Comparison of ENCODE assay signal across 24 mouse cellular contexts in genomic region chr5:131662657-131663056, GRCm38 (mm10).
DNase-seq lines count a peak whose midpoint lies in the region; ATAC-seq and TF ChIP-seq lines count a peak whose summit lies in the region.
"Had no signal": no experiment of that assay in that cellular context is flagged by ENCODE, and none has a peak within 500 bp of the region (broad histone marks: within the 10 kb centered on the region; RNA-seq: fewer than 3 reads in every experiment).

No protein-coding gene starts in this region.

- no peaks in the 10 kb centered on the region for H3K79me2 ChIP-seq in myocyte (ENCODE audit: control insufficient read depth, insufficient read depth)

- TF ChIP-seq CTCF in cerebellum, adult 2 months (IDR thresholded peaks at IDR 0.05; ENCODE audit: borderline replicate concordance, insufficient read depth, low read depth, low read length) = no peak
- no peak for TF ChIP-seq CTCF in liver, postnatal 0 days (IDR thresholded peaks at IDR 0.05; ENCODE audit: low read depth)

- 46% methylated on average over 2 of the region's 2 CpGs for WGBS in cerebellum, adult 2 months
- WGBS in liver, postnatal 0 days (ENCODE audit: insufficient replicate concordance) = 94% methylated on average over 2 of the region's 2 CpGs

- H3K9me3 ChIP-seq in liver, postnatal 0 days (ENCODE audit: low read length) = no peaks in the 10 kb centered on the region
- H3K9me3 ChIP-seq: embryonic facial prominence, embryonic 15.5 days; forebrain, embryonic 15.5 days; midbrain, embryonic 12.5 days had no signal

- H3K9ac ChIP-seq in liver, postnatal 0 days (replicated peaks) = no peak overlapping the region
- H3K9ac ChIP-seq: embryonic facial prominence, embryonic 15.5 days; forebrain, embryonic 15.5 days; heart, embryonic 13.5 days; hindbrain, embryonic 14.5 days; limb, embryonic 12.5 days; midbrain, embryonic 12.5 days had no signal

- H3K27me3 ChIP-seq in cerebellum, adult 2 months (ENCODE audit: control insufficient read depth, insufficient read depth, low read length) = no peaks in the 10 kb centered on the region
- H3K27me3 ChIP-seq in myocyte (ENCODE audit: control insufficient read depth, insufficient read depth, insufficient read length) = no peaks in the 10 kb centered on the region
- no peaks in the 10 kb centered on the region for H3K27me3 ChIP-seq in liver, postnatal 0 days (ENCODE audit: insufficient read depth, low read length)
- H3K27me3 ChIP-seq: embryonic facial prominence, embryonic 15.5 days; forebrain, embryonic 15.5 days; heart, embryonic 13.5 days; limb, embryonic 12.5 days had no signal

- no peak for TF ChIP-seq POLR2A in cerebellum, adult 2 months (IDR thresholded peaks at IDR 0.05; ENCODE audit: borderline replicate concordance, insufficient read depth, low read length)
- no peak for TF ChIP-seq POLR2A in myocyte (IDR thresholded peaks at IDR 0.05; ENCODE audit: insufficient read length, low read depth)

- no peak overlapping the region for H3K4me2 ChIP-seq in myocyte (ENCODE audit: low read depth)
- H3K4me2 ChIP-seq in liver, postnatal 0 days (ENCODE audit: low read depth, low read length) = no peak overlapping the region
- H3K4me2 ChIP-seq: embryonic facial prominence, embryonic 15.5 days; forebrain, embryonic 15.5 days; heart, embryonic 13.5 days; hindbrain, embryonic 14.5 days; limb, embryonic 12.5 days; liver, embryonic 11.5 days; midbrain, embryonic 12.5 days had no signal

- DNase-seq in gastrocnemius, adult 18-20 months (ENCODE audit: low spot score) = peak; percentile 32
- DNase-seq in gastrocnemius, postnatal 4 days (ENCODE audit: low spot score in 2 of 2) = no peak
- peak; percentile 73 to 84 for DNase-seq in cerebellum, adult 2 months
- DNase-seq in cerebellum, postnatal 25 days = peak; percentile 76 to 84
- no peak for DNase-seq in neural tube, embryonic 10.5 days (ENCODE audit: extremely low spot score, low spot score)
- DNase-seq in lung, postnatal 4 days = no peak
- DNase-seq in liver, postnatal 0 days = no peak
- DNase-seq: adrenal gland, postnatal 25 days; heart, adult 11 months; kidney, adult 8-10 months; kidney, postnatal 14 days; lung, adult 18-20 months; lung, postnatal 10 days; thymus, adult 2 months had no signal

- TF ChIP-seq EP300 in liver, postnatal 0 days (IDR thresholded peaks at IDR 0.05; ENCODE audit: low read depth) = no peak

- H3K36me3 ChIP-seq in myocyte (ENCODE audit: control insufficient read depth, insufficient read depth) = no peaks in the 10 kb centered on the region
- no peaks in the 10 kb centered on the region for H3K36me3 ChIP-seq in liver, postnatal 0 days (replicated peaks; ENCODE audit: insufficient read depth, low read length)
- H3K36me3 ChIP-seq: embryonic facial prominence, embryonic 15.5 days; forebrain, embryonic 15.5 days; midbrain, embryonic 12.5 days had no signal

- no peak for ATAC-seq in liver, postnatal 0 days
- ATAC-seq: forebrain, embryonic 15.5 days had no signal

- no peak overlapping the region for H3K27ac ChIP-seq in cerebellum, adult 2 months (ENCODE audit: insufficient read depth, low read length)
- H3K27ac ChIP-seq in liver, postnatal 0 days (ENCODE audit: low read depth) = no peak overlapping the region
- H3K27ac ChIP-seq: embryonic facial prominence, embryonic 15.5 days; forebrain, embryonic 15.5 days; heart, embryonic 13.5 days; hindbrain, embryonic 14.5 days; layer of hippocampus, adult 2 months; limb, embryonic 12.5 days; midbrain, embryonic 12.5 days; stomach, postnatal 0 days had no signal

- no peak overlapping the region for H3K4me3 ChIP-seq in cerebellum, adult 2 months (replicated peaks; ENCODE audit: insufficient read depth, low read depth, low read length)
- H3K4me3 ChIP-seq in myocyte = no peak overlapping the region
- H3K4me3 ChIP-seq in liver, postnatal 0 days (ENCODE audit: low read depth, low read length) = no peak overlapping the region
- H3K4me3 ChIP-seq: embryonic facial prominence, embryonic 15.5 days; forebrain, embryonic 15.5 days; heart, embryonic 13.5 days; layer of hippocampus, adult 2 months; limb, embryonic 12.5 days; midbrain, embryonic 12.5 days had no signal

- no peak overlapping the region for H3ac ChIP-seq in myocyte (ENCODE audit: control insufficient read depth, insufficient read length)

- H3K4me1 ChIP-seq in cerebellum, adult 2 months (ENCODE audit: control insufficient read depth, insufficient read depth, low read length) = peaks cover 6% of the 10 kb centered on the region; the same call in 1 of the 2 replicates
- H3K4me1 ChIP-seq in liver, postnatal 0 days (ENCODE audit: insufficient read depth) = no peaks in the 10 kb centered on the region

TF ChIP-seq in myocyte, 11 proteins besides CTCF, POLR2A, EP300 and RAD21:
- TF ChIP-seq TCF3 (IDR thresholded peaks at IDR 0.05; ENCODE audit: insufficient read length, low read depth) (peak; percentile 55), MYOD1 (IDR thresholded peaks at IDR 0.05; ENCODE audit: control insufficient read depth in 1 of 3, insufficient read length in 2 of 3, low read depth in 2 of 3) (peak in 2 of 3 experiments; percentile 76 to 93), REST (IDR thresholded peaks at IDR 0.05; ENCODE audit: insufficient read depth, insufficient read length) (no peak), POLR2AphosphoS2 (IDR thresholded peaks at IDR 0.05; ENCODE audit: insufficient read length, low read depth) (no peak), MYOG (IDR thresholded peaks at IDR 0.05; ENCODE audit: control insufficient read depth in 1 of 3, insufficient read depth in 1 of 3, insufficient read length in 2 of 3, low read depth in 2 of 3) (peak in 2 of 3 experiments; percentile 81 to 94), TCF12 (IDR thresholded peaks at IDR 0.05; ENCODE audit: insufficient read depth, poor library complexity, severe bottlenecking) (peak; percentile 57)

Comparison
In these comparisons a context has a peak if more than half of its experiments do, and no peak if none do; other contexts are left out.
1. DNase-seq: peak in gastrocnemius, adult 18-20 months (single experiment), cerebellum, adult 2 months (2 of 2) and cerebellum, postnatal 25 days (2 of 2); none in gastrocnemius, postnatal 4 days (0 of 2), neural tube, embryonic 10.5 days (single experiment), lung, postnatal 4 days (0 of 2) and liver, postnatal 0 days (single experiment).